Mouse (Mus musculus): ENCODE data around the gene Lims1.
A peak's percentile ranks its signal among the peaks of the same experiment; 100 is the strongest.

DNA sequence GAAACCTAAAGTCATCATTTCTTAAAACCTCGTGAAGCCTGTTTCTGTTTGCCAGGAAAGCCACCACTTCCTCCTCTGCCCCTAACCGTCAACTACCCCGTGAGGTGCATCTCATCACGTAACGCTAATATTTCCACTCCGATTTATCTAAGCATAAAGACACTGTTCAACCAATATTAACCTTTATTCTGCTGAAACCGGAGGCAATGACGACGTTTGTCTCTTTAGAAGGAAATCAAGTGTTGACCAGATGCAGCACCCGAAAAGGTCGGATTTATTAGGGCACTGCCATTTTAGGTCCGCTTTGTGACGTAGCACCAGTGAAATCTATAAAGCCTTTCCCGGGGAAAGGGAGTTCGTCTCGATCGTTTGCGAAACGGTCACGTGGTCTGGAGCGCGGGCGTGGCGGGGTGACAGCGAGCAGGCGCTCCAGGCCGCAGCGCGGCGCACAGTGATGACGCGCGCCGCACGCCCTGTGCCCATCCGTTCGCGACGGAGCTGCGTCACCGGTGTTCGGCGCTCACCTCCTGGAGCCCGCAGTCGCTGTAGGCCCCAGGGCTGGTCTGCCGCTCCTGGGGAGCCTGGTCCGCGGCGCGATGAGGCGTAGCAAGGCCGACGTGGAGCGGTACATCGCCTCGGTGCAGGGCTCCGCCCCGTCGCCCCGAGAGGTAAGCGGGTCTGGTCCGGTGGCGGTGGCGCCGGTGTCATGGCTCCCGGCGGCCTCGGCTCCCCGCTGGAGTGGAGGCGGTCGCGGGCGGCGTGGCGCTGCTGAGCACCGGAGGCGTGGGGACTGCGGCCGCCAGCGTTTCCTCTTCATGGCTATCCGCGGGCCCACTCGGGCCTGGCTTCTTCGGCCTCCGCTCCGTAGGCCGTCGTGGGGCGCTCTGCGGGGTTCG lies 123.4 kb downstream of the Lims1 start, which contains the start of gene Ranbp2:
- no peak for TF ChIP-seq CTCF (IDR thresholded peaks at IDR 0.05; ENCODE audit: extremely low read depth, insufficient read depth, low read length)
- TF ChIP-seq POLR2A (IDR thresholded peaks at IDR 0.05; ENCODE audit: extremely low read depth, insufficient read depth, low read length): peak; percentile 82
